Mouse (Mus musculus) c-Kit-negative CD71-positive TER-119-positive erythroid progenitor cells, embryonic 14.5 days (primary cell): ENCODE data around the gene Trappc2l.
A peak's percentile ranks its signal among the peaks of the same experiment; 100 is the strongest.

Source experiments
- DNase-seq: peaks from one replicate; pipeline ENCODE4 v3.0.0-alpha.2; 2013; ENCODE audit warnings: low read depth, low spot score

Trappc2l gene

DNA sequence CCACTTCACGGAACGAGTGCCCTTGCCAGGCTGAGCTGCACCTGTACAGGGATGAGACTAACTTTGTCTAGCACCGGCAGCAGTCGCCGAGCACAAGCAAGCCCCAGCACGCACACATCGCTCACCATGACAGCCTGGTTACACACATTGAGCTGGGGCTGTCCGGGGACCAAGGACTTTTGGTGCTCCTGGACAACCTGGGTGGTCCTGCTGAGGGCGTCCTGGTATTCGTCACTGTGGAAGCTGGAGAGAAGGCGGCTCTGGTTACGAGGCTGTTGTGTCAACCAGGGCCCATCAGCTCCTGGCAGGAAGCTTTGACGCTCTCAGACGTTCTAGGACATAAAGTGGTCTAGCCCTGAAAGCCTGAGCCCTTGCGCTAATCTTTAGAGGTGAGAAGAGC, 30.5 kb upstream of the Trappc2l start:
- DNase-seq, result no peak

DNA sequence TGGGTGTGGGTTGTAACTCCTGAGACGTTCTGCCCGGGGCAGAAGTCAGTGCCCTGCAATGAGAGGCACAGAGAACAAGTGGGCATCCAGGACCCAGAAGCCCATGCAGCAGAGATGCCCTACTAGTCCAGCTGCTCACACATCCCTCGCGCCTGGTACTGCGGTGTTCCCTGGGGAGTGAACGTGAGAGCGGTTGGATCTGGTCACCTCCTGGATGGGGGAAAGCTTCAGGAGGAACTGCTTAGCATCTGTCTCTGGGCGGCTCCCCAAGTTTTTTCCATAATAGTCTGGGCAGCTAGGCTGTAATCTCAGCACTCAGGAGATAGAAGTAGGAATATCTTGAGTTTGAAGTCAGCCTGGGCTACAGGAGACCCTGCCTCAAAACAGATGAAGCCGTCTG, 26.5 kb upstream of the Trappc2l start:
- DNase-seq, result no peak

DNA sequence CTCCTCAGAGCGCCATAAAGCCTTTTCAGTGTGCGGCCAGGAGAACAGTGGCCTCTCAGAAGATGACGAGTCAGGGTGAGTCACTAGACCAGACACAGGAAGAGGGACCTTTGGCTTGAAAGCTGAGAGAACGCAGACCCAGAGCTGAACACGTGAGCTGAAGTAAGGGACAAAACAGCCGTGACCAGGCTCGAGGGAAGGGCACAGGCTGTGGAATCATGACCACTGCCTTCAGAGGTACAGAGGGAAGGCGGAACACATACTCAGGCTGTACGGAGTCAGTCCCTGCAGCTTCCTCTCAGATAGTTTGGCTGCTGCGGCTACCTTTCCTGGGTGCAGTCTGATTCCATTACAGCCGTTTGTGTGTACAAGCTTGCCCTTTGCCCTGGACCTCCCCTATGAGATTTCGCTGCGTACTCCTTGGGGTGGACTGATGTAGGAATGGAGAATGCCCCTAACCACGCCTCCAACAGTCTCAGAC, 26.0 kb upstream of the Trappc2l start:
- no peak for DNase-seq

DNA sequence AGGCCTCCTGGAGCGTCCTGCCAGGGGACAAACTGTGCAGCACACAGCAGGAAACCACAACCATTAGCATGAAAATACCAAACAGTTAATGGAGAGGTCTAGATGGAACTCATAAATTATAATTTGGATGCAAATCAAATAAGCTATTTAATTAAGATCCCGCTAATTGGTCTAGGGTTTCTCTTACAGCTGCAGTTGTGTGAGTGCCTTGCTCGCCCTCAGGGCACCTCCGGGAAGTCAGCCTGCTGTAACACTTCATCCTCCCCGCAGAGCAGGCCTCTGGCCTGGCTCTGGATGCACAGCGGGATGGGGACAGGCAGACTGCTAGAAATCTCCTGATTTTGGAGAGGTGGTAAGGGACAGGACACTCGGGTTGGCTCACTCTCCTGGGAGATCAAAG, 25.3 kb upstream of the Trappc2l start:
- no peak for DNase-seq

DNA sequence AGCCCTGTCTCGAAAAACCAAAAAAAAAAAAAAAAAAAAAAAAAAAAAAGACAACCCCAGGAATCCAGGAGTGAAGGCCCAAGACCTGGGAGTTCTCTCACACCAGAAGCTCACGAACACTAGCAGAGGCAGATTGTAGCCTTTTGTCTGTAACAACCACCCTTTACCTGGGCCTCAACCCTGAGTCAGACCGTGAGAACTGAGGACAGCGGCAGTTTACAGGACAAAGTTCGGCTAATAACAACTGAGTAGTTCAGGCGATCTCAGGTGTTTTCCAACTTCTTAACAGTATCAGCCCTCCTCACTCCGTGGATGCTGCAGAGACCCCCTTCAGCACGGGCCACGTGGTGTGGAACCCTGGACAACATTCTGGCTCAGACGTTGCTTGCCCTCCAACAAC, 24.7 kb upstream of the Trappc2l start:
- no peak for DNase-seq

DNA sequence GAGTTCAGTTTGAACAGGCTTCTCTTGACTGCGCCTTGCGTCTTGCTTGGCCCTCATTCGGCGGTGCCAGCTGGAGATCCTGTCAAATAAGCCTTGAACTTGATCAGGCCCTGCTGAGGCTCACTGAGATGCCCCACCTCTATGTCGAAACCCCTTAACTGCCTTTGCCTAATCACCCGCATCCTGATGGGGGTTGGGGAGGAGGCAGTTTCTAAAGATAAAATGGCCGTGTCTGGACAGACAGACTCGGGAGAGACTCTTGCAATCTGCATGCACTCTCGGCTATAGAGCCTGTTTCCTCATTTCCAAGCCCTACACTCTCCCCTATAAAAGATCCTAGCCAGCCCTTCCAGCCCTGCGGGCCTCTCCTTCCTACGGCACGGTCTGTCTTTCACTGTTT, 18.2 kb upstream of the Trappc2l start:
- DNase-seq, result no peak

DNA sequence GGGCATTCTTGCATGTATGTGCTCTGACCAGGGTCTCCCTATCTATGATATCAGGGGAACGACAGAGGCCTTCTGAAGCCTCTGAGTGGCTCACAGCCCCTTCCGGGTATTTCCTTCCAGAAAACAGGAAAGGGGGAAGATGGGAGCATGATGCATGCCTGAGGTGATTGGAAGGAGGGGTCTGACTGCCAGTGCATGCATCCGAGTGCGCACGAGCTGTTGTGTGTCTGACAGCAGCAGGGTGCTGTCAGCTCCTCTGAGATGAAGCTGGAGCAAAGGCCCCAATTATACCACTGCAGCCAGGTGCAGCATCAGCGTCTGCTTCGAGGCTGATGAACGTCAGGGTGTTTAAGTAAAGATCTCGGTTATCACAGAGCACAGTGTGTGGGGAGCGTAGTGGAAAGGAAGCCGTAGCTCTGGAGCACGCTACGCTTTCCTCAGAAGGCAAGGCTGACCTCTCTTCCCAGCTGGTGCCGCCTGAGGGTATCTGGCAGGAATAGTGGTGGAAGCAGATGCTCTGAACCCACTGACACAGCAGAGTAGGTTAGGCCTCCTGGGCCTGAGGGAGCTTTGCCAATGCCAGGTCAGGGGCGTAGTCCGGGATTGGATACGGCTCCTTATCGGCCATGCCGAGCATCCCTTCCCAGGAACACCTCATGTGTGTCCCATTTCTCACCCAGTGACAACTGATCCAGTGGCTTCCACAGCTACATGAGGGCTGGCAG, 17.5 kb upstream of the Trappc2l start:
- no peak for DNase-seq

DNA sequence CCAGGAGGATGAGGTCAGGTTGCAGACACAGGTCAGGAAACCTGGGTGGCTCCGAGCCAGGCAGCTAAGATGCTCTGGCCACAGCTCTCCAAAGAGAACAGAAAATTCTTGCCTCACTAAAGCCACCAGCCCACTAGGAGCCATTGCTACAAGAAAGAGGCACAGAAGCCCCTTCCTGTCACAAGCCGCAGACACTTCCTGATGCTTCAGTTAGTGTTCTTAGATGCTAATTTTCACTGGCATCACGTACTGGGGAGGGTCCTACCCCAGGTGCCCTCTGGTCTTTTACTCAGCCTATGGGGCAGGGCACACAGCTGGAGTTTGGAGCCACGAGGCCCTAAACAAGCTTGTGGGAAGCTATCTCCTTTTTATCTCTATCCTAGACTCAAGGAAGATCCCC, 15.4 kb upstream of the Trappc2l start:
- no peak for DNase-seq

DNA sequence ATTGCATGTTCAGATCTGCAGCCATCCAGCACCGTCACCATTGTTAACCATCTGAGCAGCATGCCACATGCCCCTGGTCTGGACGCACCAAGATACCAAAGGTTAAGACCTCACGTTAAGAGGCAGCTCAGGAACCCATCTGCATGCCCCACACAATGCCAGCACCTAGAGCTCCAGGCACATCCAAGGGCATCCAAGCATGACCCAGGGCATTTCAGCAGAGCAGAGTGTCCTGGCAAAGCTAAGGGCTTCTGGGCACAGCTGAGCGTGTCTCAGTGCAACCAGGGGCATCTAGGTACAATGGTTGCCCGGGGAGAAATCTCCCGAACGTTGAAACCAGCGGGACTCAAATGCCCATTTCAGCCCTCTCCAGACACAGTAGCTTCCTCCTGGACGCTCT, 10.8 kb upstream of the Trappc2l start:
- DNase-seq, result no peak

DNA sequence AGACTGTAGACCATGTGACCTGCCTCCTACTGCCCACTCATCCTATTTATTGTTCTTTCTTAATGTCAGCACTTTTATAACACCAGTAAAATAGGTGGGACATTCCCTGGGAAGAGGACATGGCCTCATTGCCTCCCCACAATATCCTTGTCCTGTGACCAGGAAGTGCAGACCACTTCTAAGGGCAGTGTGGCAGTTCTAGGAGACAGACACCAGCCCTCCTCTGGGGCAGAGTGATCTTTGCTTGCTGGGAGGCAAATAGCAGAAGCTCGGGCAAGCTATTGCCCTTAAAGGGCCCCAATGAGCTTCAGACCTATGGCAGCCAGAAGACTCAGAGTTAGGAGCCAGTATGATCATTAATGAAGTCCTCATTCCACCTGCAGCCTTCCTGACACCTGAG, 6.8 kb upstream of the Trappc2l start:
- no peak for DNase-seq

DNA sequence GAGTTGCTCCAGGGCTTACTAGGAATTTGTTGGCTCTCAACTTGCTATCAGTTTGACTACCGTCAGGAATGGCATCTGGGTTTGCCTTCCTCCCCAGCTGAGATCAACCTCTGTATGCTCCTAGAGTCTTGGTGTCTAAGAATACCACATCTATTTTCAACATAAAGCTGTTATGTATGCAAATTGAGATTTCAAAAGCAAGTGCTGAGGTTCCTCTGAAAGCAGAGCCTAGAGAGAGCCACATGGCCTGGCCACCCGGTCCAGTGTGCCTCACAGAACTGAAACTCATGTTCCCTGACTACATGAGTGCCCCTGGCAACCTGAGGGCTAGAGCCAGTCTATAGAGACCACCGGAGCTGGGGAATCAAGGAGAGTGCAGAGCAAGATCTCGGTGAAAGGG, 6.1 kb upstream of the Trappc2l start:
- DNase-seq, result no peak

DNA sequence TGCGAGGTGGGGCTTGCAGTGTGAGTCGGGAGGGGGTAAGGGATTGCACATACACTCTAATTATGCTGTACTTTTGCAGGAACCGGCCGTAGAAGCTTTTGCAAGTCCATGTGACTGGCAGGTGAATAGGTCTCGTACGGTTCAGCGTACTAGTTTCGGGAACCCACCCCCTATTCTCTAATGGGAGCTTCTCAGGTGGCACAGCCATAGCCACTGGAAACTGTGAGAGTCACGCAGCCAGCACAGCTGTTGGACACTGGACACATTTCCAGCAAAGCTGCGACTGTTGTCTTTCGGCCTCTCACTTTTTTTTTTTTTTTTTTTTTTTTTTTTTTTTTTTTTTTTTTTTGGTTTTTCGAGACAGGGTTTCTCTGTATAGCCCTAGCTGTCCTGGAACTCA, 4.6 kb upstream of the Trappc2l start:
- no peak for DNase-seq

DNA sequence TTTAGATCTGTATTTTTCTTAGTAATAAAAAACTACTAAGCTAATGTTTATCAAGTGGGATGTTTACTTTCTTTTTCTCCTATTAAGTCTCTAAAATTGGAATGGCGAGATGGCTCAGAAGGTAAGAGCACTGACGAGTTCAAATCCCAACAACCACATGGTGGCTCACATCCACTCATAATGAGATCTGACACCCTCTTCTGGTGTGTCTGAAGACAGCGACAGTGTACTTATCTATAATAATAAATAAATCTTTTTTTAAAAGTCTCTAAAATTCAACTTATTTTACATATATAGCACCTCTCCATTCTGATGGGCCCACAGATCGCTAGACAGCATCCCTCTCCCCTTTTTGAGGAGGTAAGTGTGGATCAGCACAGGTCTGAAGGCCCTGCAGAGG, 1.2 kb upstream of the Trappc2l start:
- no peak for DNase-seq

DNA sequence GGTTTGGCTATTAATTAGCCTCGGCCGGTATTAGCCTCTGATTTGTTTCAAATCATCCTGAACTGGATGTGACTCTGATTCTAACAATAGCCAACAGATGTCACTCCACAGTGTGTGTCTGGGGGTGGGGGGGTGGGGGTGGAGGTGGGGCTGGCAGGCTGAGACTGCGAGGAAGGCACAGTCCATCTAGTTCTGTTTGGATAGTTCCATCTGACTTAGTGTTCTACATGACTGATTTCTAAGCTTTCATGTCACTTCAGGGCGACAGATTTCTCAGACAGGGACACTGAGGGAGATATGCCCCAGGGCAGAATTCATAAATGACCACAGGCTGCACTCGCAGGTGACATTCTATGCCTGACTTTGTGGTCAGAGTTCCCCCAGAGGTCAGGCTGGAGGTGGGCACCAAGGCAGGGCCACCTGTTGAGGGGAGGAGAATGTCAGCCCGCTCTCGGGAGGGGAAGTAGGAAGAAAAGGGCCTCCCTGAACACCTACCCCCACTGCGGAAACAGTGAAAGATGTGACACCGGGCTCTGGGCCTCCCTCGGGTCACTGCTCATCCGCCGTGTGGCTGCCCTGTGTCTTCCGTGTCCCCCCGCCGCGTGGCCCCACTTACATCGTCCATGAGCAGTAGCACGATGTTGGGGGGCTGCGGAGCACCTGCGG, 695 bp upstream of the Trappc2l start:
- no peak for DNase-seq

DNA sequence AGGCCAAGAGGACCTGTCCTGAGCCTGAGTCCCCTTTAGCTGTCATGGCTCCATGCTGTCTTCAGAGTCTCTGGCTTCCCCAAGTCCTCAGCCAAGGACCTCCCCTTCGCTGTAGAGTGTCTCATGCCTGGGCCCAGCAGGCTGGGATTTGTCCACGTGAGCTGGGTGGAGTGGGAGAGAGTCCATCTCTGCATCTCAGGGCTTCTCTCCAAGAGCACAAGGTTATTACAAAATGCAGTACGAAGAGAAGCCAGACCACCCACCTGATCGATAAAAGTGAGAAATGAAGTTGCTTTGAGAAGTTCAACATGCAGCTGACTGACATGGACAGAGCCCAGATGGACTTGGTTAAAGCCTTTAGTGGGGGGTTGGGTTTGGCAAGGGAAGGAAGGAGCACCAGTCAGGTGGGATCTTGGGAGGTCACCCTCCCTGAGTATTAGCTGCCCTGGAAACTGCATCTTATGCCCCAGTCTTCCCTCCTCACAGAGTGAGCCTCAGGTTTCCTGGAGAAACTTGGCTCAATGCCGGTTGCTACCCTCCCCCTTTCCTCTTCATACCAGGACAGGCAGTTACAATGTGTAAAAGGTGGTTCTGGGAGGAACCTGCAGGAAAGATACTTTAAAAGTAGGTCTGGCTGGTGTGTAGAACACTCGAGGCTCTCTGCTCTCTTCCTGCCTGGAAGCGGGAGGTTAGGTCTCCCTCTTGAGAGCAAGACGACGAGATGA, 4.9 kb downstream of the Trappc2l start:
- DNase-seq, result no peak

DNA sequence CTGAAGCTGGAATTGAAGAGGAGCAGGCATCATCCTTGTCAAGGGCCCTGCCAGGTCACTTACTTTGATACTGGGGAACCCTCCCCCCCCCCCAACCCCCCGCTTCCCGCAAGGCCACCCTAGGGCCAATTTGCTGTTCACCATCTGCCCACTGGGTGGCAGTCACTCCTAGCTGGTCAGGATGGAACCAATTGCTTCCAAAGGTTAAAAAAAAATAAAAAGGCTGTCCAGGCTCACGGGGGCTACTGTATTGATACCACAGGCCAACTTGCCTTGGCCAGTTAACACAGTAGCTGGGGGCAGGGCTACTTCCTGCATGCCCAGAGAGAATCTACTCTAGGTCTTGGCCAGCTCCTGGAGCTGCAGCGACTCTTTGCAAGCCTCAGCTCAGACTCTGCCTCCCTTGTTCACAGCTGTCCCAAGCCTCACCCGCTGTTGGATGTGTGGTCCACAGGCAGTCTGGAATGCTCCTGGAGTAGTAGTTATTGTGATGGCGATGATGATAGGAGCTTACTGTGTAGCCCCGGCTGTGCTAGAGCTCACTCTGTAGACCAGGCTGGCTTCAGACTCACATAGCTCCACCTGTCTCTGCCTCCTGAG, 6.6 kb downstream of the Trappc2l start:
- peak; percentile 58 for DNase-seq

DNA sequence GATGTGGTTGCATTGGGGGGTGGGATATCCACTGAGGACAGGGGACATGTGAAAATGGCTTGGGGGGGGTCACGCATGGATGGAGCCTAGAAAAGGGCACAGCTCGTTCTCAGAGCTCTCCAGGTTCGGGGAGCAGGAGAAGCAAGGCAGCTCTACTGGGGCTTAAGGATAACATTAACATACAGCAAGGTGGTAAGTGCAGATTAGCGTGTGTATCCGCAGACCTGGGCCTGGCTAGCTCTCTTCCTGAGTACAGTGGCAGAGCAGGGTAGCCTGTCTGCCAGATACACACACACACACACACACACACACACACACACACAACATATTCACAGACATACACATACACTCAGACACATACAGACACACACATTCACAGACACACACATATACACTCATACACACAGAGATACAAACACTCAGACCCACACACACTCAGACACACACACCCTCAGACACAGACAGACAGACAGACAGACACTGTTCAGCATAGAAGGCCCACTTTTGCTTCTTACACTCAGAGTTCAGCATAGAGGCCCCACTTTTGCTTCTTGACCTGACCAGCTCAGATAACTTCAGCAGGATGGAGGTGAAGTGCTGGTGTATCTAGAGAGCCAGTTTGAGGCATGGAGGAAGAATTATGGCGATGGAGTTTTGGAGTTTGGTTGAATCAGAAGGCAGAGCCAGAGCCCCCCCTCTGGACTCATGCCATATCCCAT, 7.4 kb downstream of the Trappc2l start:
- peak; percentile 63 for DNase-seq

DNA sequence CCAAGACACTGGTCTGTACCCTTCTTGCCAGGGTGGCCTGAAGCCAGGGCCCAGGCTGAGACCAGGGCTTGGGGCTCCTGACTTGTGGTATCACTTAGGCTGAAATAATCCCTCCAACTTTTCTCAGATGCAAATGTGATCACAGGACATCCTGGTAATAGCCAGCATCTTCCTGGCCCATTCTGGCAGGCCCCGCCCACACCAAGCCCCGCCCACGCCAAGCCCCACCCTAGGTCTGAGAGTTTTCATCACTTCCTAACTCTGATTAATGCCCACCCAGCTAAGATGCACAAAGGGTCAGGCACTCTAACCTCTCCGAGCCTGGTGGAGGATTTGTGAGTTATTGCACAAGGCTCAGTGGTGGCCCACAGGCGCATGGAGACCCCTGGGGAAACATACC, 9.0 kb downstream of the Trappc2l start:
- no peak for DNase-seq

DNA sequence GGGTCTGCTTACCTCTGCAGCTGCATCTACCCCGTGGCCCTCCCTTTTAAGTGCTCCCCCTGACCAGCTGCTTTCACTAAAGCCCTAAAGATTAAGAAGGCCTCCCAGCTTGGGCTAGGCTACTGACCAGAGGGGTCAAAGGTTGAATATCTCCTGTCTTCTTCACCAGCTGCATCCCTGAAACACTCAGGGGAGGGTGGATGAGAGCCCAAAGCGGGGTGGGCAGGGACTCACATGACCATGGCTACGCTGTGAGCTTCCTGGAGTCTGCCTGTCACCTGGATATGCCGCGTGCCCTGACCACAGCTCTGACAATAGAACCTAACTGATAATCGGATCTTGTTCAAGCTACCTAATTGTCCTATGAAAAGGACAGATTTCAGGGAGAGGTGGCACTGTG, 11.3 kb downstream of the Trappc2l start, which contains the start of gene Pabpn1l:
Gene Pabpn1l (minus strand): TSS at position 13 of the 400 bp plus-strand sequence.
- no peak for DNase-seq

DNA sequence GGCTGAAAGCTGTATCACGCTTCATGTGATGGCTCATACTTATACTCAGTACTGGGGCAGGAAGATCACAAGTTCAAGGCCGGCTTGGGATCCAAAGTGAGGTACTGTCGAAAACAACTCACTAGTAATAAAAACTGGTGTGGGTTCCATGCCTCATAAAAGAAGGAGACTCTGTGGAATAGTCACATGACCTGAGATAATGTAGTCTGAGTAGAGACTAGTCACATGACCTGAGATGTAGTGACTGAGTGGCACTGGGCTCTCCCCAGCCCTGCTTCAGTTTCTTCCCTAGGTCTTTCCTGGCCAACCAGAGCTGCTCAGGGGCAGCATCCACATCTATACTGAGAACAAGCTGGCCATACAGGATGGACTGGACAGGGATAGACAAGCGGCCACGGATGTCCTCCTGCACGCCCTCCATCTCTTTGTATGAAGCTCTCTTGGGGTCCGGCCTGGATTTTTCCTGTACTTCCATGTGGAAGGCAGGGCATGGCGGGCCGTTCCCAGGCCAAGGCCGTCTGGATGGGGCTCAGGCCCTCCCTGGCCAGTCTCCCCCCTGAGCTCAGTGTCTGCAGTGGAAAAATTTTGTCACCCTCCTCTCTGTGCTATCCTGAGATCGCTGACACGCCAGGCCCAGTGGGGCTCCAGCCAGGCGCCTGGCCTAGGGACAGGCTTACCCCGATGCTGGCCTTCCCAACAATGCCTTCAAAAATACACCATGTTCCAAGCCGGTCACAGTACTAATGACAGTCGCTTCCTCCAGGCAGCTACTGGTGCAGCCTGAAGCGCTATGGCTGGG, 12.6 kb downstream of the Trappc2l start:
- no peak for DNase-seq

DNA sequence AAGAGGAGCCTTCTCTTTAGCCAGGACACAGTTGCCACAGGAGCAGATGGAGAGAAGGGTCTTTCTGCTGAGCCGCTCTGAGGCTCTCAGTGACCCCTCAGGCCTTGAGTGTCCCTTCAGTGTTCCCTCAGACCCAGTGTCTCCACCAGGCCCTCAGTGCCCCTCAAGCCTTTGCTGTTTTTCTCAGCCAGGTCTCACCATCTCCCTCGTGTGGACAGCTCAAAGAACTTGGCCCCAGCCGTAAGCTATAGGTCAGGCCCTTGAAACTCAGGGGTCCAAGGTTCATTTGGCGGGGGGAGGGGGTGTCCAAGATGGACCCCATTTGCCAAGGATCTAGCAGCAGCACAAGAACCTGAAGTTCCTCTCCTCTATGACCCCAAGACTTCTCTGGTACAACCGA, 13.2 kb downstream of the Trappc2l start:
- DNase-seq, result no peak
